Mouse (Mus musculus) thymus, adult 2 months (tissue): ENCODE measurements around the gene Swsap1.

Source experiments
- CTCF ChIP-seq: fragments of 200-500 bp; IDR thresholded peaks from 2 replicates; pipeline ENCODE4 v1.5.1; 2012; ENCODE audit warnings: mild to moderate bottlenecking, control low read depth, low read length, moderate library complexity, borderline replicate concordance; ENCODE audit not compliant: control insufficient read depth, poor library complexity, insufficient read depth; ENCODE audit errors: extremely low read depth
- POLR2A ChIP-seq: fragments of 200-500 bp; IDR thresholded peaks from 2 replicates; pipeline ENCODE4 v1.6.1; 2012; ENCODE audit warnings: mild to moderate bottlenecking, low read length, control low read depth, moderate library complexity; ENCODE audit not compliant: control insufficient read depth, poor library complexity, insufficient read depth; ENCODE audit errors: extremely low read depth

- no peak for TF ChIP-seq POLR2A
- no peak for TF ChIP-seq CTCF
Observed at GRCm38 (mm10) chr9:21954635-21955034, 920 bp upstream of the Swsap1 start.
